Mouse (Mus musculus) megakaryocyte, adult 5-6 weeks (primary cell): ENCODE measurements around the gene Asb8. TPM values are rescaled to one million over a fixed set of nuclear protein-coding genes. Genes with fewer than 3 reads are reported as not detected.
A peak's percentile ranks its signal among the peaks of the same experiment; 100 is the strongest.

Experiments used
- ATAC-seq: 2 replicates; pipeline ENCODE4 v1.8.0; 2016; ENCODE audit warnings: mild to moderate bottlenecking, inconsistent platforms; ENCODE audit not compliant: poor library complexity, severe bottlenecking
- total RNA-seq, 2 experiments: library from RNA; stranded (forward) in 1 of 2; stranded (reverse) in 1 of 2; fragments of 153-499, 151-499 nt in 1 of 2; fragments of 221-1000, 200-1000 nt in 1 of 2; gene quantifications; 2 replicates each; pipeline versions ENCODE4 v1.2.3 to v1.2.4; 2015 to 2017

Asb8 gene
- total RNA-seq, 2 experiments from 2014 or later = 29.8 to 31.4 TPM

DNA sequence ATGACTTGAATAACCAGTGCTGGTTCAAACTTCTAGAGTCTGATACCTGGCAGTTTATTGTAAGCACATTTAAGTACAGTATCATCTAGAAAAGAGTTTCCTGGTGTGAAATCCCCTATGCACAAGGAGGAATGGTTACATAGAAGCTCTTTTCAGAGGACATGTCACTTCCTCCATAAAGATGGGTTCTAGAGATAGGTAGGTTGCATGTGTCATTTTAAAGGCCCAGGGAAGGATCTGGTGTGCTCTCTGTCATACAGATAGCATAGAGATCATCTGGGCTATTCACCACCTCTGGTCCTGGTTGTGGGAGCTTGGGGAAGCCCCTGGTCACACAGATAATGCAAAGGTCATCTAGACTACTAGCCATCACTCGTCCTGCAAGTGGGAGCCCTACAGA, 8.2 kb downstream of the Asb8 start:
- no peak for ATAC-seq

DNA sequence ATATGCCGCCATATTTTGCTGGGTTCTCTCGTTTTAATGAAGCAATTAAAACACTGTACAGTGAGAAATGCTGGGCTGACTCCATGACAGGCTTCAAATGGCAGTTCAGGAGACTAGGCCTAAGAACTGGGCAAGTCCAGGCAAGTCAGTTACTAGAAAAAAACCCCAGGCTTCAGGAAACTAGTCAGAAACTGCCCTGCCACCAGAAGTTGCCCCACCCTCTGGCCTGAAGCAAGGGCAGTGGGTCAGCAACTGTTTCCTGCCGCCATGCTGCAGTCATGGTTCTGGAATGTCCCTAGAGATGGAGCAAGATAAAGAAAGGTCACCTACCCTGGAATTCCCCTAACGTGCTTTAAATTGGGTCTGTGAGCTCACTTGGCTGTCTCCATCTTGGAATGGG, 9.5 kb downstream of the Asb8 start:
- no peak for ATAC-seq

DNA sequence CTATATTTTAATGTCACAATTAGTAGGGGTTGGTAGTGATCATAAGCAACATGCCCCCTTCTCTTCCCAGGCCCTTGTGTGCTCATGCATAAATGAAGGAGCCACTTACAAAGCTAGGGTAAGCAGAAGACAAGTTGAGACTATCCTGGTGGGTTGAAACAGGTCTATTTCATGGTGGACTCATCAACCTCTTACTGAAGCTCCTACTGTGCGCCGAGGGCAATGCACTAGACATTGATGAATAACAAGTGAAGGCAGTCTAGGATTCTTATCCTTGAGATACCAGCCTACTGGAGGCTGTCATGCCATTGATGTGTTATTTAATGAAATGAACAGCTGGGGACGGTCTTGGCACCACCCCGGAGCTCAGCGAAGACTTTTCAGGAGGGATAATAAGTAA, 10.2 kb downstream of the Asb8 start:
- no peak for ATAC-seq

DNA sequence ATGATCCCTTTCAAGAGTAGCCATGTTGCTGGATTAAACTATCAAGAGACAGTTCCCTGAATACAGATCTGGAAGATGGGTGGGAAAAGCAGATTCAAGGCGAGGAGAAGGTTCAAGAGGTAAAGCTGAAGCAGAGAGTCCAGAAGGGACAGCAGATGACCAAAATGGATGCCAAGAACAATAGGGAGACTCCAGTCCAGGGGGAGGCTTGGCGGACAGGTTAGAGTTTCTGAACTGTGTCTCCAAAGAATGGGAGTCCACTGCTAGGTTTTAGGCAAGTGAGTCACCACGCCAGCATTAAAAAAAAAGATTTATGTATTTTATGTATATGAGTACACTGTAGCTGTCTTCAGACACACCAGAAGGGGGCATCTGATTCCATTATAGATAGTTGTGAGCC, 10.8 kb downstream of the Asb8 start:
- ATAC-seq = no peak

DNA sequence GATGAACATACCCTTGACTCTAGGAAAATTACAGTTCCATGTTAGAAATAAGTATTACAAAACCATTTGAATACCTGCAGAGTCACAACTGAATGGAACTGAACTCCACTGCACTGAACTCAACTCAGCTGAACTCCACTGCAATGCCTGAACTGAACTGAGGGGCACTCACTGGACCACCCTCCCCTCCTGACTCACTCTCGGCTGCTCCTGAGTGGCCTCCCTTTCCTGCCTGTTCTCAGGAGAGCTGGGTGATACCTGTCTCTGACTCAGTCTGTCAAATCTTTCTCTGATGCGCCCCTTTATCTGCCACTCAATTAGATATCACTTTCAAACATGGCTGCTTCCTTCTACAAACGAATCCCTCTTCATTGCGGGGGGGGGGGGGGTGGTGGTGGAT, 11.3 kb downstream of the Asb8 start:
- ATAC-seq = no peak

DNA sequence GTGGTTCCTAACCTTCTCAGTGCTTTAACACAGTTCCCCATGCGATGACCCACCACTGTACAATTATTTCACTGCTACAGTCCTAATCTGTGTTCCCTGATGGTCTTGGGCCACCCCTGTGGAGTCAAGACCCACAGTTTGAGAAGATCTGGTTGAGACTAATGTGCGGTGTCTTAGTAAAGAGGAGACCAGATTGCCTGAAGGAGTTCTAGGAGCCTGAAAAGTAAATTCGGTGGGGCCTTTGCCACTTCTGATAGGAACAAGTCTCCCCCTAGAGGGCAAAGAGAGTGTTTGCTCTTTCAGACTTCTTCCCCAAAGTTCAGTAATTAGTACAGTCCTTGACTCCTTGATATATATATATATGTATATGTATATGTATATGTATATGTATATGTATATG, 11.8 kb downstream of the Asb8 start:
- ATAC-seq = peak; percentile 87

DNA sequence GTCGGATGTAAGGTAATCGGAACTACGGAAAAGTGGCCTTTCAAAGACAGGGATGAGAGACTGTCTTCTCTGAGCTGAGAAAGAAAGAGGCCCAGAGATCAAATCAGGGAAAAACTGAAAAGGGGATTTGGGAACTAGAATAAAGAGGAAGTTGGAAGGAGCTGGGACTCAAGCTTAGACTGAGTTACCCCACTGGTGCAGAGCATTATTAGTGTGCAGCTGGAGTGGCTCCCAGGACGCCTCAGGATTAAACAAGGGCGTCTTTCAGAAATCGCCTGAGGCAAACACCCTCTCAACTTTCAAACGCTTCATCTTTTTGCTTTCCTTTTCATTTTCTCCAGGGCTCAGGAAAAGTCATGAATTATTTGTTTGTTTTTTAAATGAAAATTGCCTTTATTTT, 12.5 kb downstream of the Asb8 start:
- ATAC-seq = peak; percentile 63; the same call in 1 of the 2 replicates

DNA sequence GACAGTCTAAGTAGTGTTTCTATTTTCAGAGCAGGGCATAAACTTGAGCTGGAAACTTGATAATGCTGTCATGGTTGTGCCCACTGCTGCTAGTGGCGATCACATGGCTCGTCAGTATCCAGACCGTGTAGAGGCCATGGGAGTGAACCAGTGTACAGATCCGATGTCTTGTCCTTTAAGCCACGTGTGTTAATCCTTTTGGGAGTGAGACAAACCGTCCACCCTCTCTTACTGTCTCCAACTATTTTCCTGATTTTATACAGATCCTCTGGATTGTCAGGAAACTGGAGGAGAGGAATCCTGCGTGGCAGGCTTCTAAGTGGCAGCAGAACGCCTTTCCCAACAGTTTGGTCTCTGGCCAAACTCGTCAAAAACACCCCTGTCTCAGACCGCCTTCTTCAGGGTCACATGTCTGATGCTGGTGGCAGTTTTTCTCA, 16.2 kb downstream of the Asb8 start:
- no peak for ATAC-seq

DNA sequence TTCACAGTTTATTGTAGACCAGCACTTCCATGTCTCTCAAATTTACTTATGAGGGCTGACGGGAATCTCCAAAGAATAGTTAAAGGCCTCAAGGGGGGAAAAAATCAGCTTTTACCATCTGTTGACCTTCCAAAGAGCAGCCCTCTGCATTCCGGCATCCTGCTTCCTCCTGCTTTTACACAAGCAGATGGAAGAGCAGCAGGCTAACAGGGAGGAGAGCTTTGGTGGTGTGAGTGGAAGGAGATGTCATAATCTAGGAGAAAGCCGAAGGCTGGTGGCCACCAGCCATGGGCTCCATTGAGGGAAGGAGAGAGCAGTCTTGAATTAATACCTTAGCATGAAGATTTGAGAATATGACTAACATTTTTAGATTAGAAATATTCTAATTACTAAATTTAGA, 17.1 kb downstream of the Asb8 start:
- no peak for ATAC-seq

DNA sequence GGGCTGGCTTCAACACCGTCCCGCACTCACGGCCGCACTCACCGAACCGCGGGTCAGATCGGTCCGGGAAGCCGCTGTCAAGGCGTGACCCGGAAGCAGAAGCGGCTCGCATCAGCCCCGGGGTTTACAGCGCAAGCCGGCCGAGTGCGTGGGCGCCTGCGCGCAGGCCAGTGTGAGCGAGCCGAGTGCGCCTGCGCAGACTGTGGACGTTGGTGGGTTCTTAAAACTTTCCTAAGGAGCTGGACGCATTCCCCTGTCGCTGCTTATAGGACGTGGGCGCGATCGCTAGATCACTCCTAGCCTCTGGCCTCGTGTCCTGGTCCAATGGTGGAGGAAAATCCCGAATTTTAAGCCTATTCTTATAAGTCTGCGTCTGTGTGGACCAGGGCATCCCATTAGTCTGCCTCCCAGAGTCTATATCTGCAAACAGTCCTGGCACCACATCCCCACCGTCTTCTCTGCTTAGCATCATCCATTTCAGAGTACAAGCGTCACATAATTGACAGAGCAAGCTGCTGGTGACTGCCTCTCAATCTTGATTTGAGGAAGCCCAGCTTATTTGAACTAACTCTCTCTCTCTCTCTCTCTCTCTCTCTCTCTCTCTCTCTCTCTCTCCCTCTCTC, 19.8 kb downstream of the Asb8 start:
- ATAC-seq = peak; percentile 100

DNA sequence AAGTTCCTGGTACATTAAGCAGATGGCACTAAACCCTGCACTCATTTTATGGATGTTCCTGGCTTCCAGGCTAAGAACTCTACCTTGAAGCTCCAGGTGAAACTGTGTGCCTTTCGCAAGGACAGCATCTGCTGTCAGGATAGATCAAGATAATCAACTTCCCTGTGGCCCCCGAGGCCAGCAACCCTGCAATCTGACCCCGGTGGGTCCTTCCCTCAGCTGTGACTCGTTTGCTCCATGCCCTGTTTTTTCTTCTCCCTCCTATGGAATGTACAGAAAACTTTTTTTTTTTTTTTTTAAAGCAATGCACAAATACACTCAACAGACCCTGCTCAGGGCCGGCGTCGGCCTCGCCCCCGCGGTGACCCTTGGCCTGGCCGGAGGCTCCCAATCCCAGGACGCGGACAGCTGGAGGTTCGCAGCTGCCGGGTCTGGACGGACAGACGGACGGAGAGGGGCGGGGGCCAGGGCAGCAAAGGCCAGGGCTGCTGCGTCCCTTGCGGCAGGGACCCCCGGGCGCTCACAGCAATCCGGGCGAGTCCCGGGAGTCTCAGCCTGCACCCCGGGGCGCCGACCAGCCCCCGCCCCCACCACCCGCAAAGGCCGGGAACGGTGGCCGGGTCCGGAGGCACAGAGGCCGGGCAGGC, 20.4 kb downstream of the Asb8 start:
- ATAC-seq = peak; percentile 31

DNA sequence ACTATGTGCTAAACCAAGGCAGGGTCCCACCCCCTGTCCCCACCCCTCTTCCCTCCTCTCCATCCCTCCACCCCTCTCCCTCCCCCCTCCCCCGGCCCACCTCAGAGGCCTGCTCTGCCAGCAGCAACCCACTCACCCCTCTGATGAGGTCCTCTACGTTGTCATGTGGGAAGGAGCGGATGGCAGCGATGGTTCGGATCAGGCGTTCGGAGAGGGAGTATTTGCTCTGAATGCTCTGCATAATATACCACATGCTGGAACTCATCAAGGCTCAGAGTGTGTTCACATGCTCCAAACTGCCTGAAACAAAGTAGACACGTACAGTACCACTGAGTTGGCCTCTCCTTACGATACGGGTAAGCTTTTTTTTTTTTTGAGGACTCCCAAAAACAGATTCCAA, 22.9 kb downstream of the Asb8 start:
- no peak for ATAC-seq

DNA sequence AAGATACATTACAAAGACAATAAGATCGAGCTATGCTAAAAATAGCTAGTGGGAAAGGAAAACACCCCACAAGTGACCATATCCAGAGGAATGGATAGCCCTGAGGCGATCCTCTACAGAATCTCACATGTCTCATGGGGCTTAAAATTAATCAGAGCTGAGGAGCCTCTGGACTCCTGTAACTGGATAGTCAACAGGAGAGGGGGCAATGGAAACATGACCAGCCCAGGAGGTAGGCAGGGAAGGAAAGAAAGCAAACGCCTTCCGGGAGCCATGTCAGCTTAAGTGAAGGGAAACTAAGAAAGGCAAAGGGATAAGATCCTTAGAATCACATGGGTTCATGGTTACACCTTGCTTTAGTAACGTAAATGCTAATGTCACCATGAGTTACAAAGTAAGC, 24.6 kb downstream of the Asb8 start:
- no peak for ATAC-seq

DNA sequence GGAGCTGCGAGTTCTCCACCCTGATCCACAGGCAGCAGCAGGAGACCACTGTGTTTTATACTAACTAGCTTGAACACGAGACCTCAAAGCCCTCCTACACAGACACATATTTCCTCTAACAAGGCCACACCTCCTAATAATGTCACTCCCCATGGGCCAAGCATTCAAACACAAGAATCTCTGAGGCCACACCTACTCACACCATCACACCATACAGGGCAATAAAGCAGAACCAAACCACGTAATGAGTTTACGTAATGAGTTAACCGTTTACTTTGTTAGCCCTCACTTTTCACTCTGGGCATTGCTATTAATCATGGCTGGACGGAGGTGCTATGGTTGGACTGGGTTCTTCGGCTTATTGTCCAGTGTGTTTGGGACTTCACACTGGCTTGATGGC, 25.7 kb downstream of the Asb8 start:
- ATAC-seq = peak; percentile 71

DNA sequence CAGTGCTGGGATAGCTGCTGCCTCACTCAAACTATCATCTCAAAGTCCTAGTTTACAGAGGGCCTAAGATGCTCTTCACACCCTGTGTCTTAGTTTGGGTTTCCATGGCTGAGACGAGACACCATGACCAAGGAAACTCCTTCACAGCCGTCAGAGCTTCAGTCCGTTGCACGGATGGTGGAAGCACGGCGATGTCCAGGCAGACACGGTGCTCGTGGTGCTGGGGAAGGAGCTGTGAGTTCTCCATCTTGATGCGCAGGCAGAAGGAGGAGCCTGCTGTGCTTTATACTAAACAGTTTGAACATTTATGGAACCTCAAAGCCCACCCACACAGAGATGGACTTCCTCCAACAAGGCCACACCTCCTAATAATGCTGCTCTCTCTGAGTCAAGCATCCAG, 28.6 kb downstream of the Asb8 start:
- no peak for ATAC-seq

DNA sequence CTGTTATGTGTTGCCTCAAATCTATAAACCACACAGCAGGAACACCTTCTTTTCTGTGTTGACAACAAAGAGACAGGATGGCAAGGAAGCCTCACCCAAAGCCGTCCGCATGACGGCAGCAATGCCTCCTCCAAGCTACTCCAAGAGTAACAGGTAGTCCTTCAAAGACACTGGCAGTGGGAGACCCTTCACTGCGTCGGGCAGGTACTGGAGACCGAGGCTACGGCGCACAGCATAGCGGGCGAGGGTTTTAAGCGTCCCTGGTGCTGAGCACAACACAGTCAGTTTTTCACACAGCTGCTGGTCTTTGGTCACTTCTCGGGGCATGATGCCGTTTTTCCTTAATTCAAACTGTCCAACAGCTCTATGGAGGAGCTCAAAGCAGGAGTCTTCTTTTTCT, 29.8 kb downstream of the Asb8 start:
- no peak for ATAC-seq

DNA sequence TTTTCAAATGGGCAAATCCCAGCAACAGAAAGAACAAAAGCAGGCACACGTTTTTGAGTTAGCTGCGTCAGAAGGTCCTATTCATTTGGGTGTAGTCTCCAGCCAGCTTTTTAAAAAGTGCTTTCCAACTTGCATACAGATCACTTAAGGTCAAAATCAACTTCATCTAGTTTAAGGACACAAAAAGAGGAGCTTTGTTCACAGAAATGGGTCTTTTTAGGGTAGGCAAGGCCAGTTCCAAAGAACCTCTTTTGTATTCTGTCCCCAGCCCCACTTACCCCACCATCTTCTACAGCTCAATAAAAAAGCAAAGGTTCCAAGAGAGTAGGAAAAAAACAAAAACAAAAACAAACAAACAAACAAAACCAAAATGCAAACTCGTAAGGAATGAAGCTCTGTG, 30.8 kb downstream of the Asb8 start:
- ATAC-seq = no peak

DNA sequence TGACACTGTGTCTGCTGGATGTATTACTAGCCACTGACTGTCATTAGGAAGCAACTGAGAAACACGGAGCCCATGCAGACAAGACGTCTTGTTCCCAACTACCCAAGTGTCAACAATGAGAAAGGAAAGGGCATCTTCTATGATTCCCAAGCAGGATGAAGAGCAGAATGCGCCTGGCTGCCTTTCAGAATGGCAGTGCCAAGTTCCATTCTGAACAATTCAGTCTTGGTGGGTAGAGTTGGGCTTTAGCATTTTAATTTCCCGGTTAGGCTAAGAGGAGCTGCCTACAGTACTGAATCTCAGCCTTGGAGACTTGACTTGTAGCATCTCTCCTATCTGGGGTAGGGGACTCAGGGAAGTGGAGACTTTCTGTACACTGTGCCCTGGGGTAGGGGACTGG, 31.4 kb downstream of the Asb8 start:
- ATAC-seq = no peak

DNA sequence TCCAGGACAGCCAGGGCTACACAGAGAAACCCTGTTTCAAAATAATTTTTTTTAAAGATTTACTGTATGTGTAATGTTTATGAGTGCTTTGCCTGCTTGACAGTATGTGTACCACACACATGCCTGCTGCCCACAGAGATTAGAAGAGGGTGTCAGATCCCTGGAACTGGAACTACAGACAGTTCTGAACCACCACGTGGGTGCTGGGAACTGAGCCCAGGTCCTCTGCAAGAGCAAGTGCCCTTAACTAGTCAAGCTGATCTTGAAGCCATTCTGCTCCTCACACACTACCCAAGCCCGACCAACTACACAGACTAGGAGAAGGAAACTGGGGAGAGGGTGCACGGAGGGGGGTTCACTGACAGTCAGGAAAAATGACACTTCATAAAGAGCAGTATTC, 32.0 kb downstream of the Asb8 start:
- ATAC-seq = no peak

DNA sequence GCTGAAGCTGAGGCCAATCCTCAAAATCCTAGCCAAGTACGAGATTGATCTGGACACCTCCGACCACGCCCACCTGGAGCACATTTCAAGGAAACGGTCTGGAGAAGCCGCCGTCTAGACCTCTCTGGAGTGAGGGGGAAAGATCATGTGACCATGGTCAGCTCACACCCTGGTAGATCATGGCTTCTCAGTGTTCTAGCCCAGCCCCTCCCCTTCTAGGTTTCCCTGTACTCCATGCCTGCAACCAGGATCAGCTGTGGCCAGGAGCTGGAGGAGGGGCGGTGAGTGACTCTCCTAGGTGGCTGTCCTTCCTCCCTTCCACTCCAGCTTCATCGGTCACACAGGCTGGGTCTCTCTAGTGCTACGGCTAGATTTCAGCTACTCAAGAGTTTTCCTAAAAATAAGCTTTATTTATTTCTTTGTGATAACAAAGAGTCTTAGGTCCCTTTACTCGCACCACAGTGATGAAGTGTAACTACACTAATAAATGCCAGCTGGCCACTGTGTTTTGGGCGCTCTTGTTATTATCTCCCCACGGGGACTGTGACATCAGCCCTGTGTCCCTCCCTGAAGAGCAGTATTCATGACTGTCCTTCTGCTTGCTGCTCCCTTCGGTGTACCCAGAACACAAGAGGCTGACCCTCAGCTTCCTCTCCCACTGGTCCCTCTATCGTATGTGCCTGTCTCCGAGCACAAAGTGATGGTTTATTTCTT, 33.3 kb downstream of the Asb8 start:
- no peak for ATAC-seq

DNA sequence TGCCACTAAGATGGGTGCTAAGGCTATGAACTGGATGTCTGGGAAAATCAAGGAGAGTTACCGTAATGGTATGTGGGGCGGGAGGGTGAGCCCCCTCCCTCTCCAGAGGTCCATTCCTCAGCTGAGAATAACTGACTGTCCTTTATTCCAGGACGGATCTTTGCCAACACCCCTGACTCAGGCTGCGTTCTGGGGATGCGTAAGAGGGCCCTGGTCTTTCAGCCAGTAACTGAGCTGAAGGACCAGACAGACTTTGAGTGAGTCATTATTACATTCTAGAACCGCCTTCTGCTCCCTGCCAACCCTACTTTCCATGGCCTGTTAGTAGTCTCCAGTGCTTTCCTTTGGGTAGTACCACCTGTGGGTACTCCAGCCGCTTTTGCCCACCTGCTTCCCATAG, 34.0 kb downstream of the Asb8 start:
- no peak for ATAC-seq

DNA sequence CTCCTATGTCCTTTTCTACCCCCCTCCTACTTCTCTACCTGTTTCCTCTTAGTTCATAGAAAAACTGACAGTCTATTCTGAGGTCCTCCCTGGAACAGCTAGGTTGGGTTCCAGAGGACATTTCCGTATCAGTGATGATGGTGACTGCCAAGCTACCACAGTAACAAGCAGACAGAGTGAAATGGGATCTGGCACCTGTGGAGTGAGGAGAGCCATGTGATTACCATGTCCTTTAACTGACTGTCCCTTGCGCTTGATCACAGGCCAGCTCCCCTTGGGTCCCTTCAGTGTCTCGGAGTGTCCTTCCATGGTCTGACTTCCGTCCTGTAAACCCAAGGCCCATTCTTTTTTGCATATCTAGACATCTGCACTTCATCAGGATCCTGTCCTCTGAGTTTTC, 34.4 kb downstream of the Asb8 start:
- no peak for ATAC-seq
